Mouse (Mus musculus) frontal cortex, postnatal 10 days (tissue): ENCODE results near the gene Spice1.
A peak's percentile ranks its signal among the peaks of the same experiment; 100 is the strongest.

Experiments
- DNase-seq, 2 experiments: peaks; one replicate each; pipeline ENCODE4 v3.0.0; 2022; ENCODE audit warnings: low spot score in 2 of 2, mixed read lengths in 1 of 2

Spice1 gene

GRCm38 (mm10) chr16:44365522-44365921, 18.6 kb downstream of the Spice1 start:
- no peak for DNase-seq

DNA sequence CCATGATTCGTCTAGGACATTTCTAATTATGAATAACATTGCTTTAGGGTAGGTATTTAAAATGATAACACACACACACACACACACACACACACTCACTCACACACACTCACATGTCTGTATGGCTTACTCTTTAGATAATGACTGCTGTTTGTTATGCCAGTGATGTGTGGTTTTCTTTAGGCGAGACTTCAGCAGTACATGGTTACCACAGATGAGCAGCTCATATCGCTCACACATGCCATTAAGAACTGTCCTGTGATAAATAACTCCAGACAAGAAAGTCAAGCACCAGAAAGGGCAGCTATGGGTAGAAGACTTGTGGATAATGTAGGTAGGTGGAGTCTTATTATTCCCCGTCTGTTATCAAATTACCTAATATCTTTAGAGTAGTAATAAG, 28.5 kb downstream of the Spice1 start:
- no peak for DNase-seq

GRCm38 (mm10) chr16:44380006-44380405, 33.1 kb downstream of the Spice1 start:
- no peak for DNase-seq

DNA sequence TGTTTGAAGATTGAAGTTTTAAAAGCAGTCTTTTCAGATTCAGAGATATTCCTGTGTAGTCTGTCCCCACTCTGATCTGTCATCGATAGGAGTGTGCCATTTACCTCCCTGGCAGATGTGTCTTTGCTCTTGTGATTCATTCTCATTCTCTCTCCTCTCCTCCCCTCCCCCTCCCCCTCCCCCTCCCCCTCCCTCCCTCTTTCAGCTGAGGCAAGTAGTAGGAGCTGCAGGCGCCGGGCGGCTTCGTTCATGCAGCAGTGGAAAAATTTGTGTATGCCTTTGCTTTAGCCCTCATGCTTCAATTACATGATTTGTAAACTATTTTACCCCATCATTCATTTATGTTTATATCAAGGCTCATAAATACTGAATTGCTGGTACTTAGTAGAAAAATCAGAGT, 34.7 kb downstream of the Spice1 start:
- no peak for DNase-seq

- no peak for DNase-seq
Observed at GRCm38 (mm10) chr16:44383549-44383948, 36.6 kb downstream of the Spice1 start.

DNA sequence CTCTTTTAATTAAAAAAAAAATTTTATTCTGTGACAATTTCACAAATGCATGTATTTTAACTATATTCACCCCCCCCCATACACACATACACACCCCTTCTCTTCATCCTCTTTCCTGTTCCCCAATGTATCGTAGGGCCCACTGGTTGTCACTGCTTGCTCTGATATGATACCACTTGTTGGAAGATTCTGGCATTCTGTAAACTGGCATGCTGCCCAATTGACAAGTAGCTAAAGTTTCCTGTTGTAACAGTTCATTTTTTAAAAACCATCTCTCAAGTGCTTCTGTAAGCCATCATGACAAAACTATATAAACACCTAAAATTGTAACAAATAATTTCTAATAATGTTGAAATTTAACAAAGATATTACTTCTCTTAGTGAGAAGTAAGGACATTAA, 37.3 kb downstream of the Spice1 start:
- DNase-seq, result no peak

- peak; percentile 53 to 62 for DNase-seq
Observed at GRCm38 (mm10) chr16:44391877-44392548, 45.1 kb downstream of the Spice1 start.

GRCm38 (mm10) chr16:44394577-44395243, 47.8 kb downstream of the Spice1 start, which contains the start of gene Cfap44:
TSS of gene Cfap44 (plus strand) at chr16:44394796.
- peak; percentile 86 for DNase-seq

GRCm38 (mm10) chr16:44404933-44405332, 58.0 kb downstream of the Spice1 start:
- DNase-seq, result no peak

DNA sequence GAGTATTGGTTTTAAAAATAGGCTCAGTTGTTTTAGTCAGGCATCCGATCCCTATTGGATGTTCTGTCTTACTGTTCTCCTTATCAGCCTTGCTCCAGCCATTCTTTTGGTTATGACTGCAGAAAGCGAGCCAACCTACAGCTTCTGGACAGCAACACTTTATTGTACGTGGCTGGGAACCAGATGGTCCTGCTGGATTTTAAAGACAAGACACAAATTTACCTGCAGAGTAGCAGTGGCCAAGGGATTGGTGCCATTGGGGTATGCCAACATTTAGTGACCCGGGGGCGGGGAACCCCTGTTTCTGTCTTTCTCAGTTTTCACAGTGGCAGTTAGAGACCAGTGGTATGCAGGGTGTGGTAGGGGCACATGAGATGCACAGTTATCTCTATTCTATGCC, 60.3 kb downstream of the Spice1 start:
- DNase-seq, result no peak

GRCm38 (mm10) chr16:44408290-44408689, 61.4 kb downstream of the Spice1 start:
- no peak for DNase-seq

- DNase-seq, result no peak
Observed at GRCm38 (mm10) chr16:44410176-44410575, 63.3 kb downstream of the Spice1 start.

DNA sequence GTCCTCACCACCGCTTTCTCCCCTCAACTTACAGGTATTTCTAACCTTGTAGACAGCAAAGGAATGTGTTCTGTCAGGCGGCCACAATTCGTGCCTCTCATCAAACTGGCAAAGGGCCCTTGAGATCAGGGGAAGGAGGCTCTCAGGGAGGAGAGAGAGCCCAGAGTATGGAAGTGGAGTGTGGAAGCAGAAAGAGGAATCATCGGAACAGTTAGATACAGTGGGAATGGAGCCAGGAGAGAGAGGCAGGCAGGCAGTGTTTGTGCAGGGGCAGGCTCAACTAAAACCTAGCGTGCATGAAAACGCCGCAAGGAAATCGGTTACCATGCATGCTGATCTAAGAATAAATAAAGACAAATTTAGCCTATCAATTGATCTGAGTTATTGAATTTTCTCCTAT, 70.7 kb downstream of the Spice1 start:
- no peak for DNase-seq

- no peak for DNase-seq
Observed at GRCm38 (mm10) chr16:44421735-44422134, 74.8 kb downstream of the Spice1 start.

DNA sequence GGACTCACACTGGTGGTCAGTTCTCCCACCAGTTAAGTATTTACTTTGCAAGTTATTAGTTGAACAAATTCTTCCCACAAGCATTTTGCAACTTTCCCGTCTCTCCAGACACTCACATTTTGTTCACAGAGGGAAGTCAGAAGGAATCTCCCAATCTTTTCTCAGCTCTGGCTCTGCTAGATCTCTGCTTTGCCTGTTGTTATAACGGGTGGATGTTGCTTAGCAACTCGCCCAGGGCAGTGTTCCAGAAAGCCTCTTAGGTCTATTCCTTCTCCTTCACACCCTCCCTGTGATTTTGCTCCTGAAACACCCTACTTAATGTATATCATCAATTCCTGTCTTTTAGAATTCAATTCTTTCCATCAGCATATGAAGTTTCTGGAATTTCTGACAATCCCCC, 76.6 kb downstream of the Spice1 start:
- peak; percentile 46 to 57 for DNase-seq

- DNase-seq, result no peak
Observed at GRCm38 (mm10) chr16:44428456-44428855, 81.5 kb downstream of the Spice1 start.

DNA sequence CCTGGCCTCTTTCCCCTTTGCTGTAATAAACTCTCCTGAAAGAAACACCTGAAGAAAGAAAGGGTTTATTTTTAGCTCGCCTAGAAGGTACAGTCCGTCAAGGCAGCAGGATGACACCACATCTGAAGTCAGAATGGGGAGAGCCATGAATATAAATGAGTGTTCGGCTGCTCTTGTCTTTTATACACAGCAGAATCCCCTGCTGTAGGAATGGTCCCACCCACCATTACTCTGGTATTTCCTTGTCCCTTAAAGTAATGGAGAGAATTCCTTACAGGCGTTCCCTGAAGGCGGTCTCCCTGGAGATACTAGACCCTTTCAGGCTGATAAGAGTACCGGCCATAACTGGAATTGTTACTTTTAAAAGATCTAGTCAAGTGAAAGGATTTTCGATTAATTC, 83.1 kb downstream of the Spice1 start:
- no peak for DNase-seq

- DNase-seq, result no peak
Observed at GRCm38 (mm10) chr16:44434931-44435330, 88.0 kb downstream of the Spice1 start.

- no peak for DNase-seq
Observed at GRCm38 (mm10) chr16:44435481-44435880, 88.6 kb downstream of the Spice1 start.
